Mouse (Mus musculus) cortical plate, adult 2 months (tissue): ENCODE data around the gene Eif4g1.

ENCODE experiments used
- CTCF ChIP-seq: fragments of 200-500 bp; IDR thresholded peaks from 2 replicates; pipeline ENCODE4 v1.5.1; 2011; ENCODE audit warnings: mild to moderate bottlenecking, control low read depth, low read length; ENCODE audit not compliant: insufficient read depth; ENCODE audit errors: extremely low read depth
- POLR2A ChIP-seq: fragments of 200-500 bp; IDR thresholded peaks from 2 replicates; pipeline ENCODE4 v1.6.1; 2011; ENCODE audit warnings: mild to moderate bottlenecking, low read length, control low read depth; ENCODE audit not compliant: insufficient read depth; ENCODE audit errors: extremely low read depth

DNA sequence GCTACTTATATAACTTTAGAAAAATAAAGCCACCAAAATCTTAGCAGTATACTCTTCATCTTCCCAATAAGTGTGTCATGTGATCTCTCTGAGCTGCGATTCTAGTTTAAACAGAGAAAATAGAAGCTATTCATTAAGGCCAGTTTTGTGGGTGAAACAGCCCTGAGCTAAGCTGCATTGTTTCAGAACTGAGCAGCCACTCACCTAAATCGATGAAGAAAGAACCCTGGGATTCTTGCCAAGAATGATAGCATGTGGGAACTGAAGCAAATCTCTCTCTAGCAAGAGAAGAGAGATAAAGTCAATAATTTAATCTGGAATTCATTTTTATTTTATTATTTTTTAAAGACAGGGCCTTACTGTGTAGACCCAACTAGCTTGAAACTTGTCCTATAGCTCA lies 44.9 kb upstream of the Eif4g1 start:
- no peak for TF ChIP-seq CTCF
- TF ChIP-seq POLR2A = no peak
